Mouse (Mus musculus) thymus, postnatal 25 days (tissue): ENCODE measurements around the gene Olfr159.

Experiments
- DNase-seq: peaks from one replicate; pipeline ENCODE4 v3.0.0; 2022

Olfr159 gene

DNA sequence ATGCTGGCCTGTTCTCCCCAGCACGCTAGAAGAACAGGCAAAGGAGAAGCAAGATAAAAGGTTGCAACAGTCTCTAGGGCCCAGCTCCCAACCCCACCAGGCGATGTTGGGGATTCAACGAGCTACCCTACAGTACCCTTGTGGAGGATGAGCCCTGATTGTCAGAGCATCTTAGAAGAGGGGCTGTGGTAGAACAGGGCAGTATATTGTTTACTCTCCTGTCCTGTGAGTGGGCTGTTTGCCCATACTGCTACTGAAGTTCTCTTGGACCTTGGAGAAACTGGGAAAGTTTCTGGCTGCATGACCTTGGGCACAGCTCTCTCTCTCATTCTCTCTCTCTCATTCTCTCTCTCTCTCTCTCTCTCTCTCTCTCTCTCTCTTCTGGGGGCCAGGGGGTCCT is 41.7 kb downstream of the Olfr159 start:
- no peak for DNase-seq

DNA sequence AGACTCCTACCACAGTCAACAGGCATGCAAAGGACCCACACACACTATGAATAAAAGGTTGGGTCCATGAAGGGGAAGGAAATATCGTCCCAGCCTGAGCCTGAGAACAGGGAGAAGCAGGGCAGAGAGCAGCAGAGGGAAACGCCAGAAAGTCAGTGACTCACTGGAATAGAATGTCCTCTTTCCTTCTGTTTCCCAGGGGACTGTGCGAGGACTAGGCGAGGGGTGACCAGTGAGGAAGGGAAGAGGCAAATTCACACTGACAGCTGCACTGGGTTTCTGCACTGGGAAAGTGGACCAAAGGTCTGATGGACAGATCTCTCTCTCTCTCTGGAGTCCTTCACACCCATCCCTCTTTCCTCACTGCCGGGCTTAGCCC is 42.2 kb downstream of the Olfr159 start:
- no peak for DNase-seq

DNA sequence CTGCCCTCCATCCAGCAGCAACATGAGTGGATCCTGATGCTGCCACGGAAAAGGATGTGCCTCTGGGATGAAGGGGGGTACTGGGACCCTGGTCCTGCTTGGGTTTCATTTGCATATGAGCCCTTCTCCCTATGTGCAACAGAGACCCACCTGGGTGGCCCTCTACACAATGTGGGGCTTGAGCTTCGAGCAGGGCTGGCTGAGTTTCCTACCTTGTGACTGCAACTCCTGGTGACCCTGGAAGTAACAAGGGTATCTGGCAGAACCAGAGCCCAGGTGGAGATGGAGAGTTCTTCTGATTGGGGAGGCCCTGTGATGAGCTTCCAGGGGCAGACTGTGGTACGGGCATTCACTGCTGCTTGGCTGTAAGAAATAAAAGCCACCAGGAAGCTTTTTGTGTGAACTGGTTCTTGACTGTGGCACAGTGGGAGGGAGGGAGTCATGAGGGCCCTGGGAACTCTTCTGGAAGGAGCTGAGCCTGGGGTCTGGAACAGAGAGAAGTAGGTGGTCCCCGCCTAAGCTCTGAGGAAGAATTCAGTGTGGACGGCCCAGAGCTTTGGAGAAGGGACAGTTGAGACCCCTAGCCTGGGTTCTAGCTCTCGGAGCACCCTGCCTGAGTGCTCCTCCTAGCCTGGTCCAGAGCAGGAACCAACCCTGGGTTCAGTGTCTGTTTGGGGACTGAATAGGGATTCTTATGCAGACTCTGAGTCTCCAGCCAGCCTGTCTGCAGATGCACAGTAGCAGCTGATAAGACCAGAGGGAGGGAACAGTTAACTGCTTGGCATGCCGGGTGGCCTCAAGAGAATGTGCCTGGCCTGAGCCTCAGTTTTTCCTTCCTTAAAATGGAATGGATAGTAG is 42.9 kb downstream of the Olfr159 start:
- no peak for DNase-seq

DNA sequence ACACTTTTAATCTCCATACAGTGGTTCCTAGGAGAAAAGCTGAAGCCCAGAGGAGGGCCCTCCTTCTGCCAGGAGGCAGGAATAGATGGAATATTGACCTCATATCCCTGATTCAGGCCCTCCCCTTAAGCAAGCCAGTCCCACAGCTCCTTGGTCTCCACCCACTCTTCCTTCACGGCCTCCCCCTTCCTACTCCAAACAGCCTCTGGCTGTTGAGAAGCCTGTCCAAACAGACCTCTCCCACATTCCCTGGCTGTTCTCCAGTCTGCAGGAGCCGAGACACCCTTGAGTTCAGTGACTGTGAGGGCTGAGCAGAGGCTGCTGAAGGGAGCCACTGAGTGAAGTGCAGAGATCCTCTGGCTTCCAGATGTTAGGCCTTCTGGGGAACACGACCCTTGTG is 43.8 kb downstream of the Olfr159 start, which contains the start of gene Hrct1:
TSS of gene Hrct1 (plus strand) at position 194 of the 400 bp plus-strand sequence.
- DNase-seq, result no peak

DNA sequence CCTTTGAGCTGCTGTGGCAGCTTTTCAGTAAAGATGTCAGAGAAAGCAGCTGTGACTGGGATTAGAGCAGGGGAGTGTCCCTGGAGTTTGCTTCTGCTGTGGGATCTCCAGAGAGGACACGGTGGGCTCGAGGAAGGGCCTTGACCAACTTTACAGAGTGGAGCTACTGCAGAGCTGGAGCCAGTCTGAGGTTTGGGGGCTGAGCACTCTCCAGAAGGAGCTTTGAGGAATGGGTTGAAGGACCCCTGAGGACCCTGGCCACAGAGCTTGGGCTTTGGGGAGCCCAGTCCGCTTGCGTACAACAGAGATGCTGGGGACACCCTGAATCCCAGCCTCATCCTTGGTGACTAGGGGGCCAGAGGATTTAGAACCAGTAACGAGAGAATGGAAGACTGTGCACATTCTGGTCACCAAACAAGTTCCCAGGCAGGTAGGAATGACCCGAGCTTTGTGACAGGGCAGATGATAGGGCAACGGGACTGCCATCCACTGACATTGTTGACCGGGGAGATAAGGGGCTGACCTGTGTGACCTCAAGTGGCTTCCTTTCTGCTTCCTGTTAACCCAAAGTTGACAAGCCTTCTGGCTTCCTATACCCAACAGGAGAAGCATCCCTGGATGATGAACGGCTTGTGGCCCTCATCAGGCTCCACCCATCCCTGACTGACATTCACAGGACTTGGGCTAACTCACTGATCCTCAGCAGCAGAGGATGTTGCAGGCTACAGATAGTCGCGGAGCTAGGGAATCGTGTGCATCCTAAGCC is 44.4 kb downstream of the Olfr159 start:
- DNase-seq, result no peak

DNA sequence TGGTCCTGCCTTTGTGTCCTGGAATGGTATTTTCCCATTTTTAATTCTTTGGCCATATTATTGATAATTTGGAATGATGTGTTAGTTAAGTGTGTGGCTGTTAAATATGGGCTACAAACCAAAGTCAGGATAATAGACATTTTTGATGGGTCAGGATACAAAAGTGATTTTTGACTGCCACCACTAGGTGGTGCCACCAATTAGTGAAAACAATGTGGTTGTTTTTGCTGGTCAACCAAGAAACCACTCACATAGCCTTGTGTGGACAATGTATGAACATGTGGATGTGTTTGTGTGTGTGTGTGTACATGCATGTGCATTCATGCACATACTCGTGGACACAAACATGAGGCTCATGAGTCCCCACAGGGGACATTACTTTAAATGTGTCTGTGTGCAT is 46.0 kb downstream of the Olfr159 start:
- DNase-seq, result peak; percentile 9

DNA sequence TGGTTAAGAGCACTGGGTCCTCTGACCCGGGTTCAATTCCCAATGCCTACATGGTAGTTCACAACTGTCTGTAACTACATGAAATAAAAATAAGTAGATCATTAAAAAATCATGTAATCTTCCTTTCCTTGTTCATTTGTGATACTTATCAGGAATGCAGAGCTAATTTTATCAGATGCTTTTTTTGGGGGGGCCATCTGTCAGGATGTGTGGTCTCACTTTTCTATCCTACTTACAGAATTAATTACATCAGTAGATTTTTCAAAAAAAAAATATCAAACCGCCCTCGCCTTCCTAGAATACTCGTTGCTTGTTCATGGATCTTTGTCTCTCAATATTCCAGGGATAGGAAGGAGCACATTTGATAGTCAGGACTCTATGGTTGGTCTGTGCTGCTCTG is 48.6 kb downstream of the Olfr159 start:
- DNase-seq, result no peak

DNA sequence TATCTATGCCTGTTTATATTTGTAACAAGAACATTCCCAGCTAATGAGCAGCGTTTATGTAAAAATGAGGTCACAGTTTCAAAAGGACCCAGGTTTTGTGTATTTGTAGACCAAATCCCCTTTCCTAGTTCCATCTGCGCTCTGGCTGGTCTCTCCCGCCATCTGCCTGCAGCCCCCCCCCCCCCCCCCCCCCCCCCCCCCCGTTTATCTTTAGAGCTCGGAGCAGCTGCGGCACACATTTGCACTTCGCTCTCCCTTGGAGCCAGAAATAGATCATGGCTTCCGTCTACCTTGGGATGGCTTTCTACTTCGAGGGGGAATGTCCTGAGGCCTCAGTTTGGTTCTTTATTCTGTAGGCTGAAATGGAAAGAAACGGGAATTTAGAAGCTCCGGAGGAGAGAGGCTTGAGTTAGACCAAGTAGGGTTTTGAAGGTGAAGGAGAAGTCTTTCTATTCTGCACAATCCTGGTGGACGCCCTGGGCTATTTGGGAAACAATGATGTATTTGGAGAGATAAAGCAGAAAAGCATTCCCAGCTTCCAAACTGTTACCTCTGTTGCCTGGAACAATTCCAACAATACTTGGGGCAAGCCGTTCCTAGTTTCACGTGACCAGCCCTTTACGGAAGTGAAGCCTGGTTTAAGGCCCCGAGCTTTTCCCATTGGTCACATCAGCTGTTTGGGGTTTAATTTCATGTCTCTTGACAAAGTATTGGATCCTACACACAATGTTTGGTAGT is 50.1 kb downstream of the Olfr159 start:
- no peak for DNase-seq
